Mouse (Mus musculus) urinary bladder, adult 2 months (tissue): ENCODE data around the gene Zfp982. TPM values are rescaled to one million over a fixed set of nuclear protein-coding genes. Genes with fewer than 3 reads are reported as not detected.
"Not testable (repeated sequence)": the region's sequence is repeated elsewhere in the genome, so short reads cannot be mapped to it uniquely, and the experiment has no call there.

Experiments used
- DNase-seq: peaks from one replicate; pipeline ENCODE4 v3.0.0; 2022; ENCODE audit warnings: low spot score
- polyA plus RNA-seq: library from polyadenylated mRNA; depleted of rRNA; stranded (reverse); fragments of >200 nt; gene quantifications from 2 replicates; pipeline ENCODE4 v1.2.3, GENCODE M21; 2012; rRNA removed

The Zfp982 gene
- 4.1 and 4.3 TPM in 2 replicates for polyA plus RNA-seq

GRCm38 (mm10) chr4:147492117-147492516, at the start of gene Zfp982:
Zfp982 (plus strand) TSS chr4:147492417.
- not testable (repeated sequence) for DNase-seq

GRCm38 (mm10) chr4:147442649-147443553, 49.3 kb upstream of the Zfp982 start:
- DNase-seq: not testable (repeated sequence)

GRCm38 (mm10) chr4:147443554-147443927, 48.7 kb upstream of the Zfp982 start:
- not testable (repeated sequence) for DNase-seq

- not testable (repeated sequence) for DNase-seq
Observed at GRCm38 (mm10) chr4:147445371-147445770, 46.8 kb upstream of the Zfp982 start.

GRCm38 (mm10) chr4:147448358-147448757, 43.9 kb upstream of the Zfp982 start:
- DNase-seq: no peak

GRCm38 (mm10) chr4:147449099-147449581, 43.1 kb upstream of the Zfp982 start:
- no peak for DNase-seq

GRCm38 (mm10) chr4:147449986-147450385, 42.2 kb upstream of the Zfp982 start:
- DNase-seq: not testable (repeated sequence)

- not testable (repeated sequence) for DNase-seq
Observed at GRCm38 (mm10) chr4:147467207-147467606, 25.0 kb upstream of the Zfp982 start.

- not testable (repeated sequence) for DNase-seq
Observed at GRCm38 (mm10) chr4:147498772-147499613, 6.8 kb downstream of the Zfp982 start.

- DNase-seq: no peak
Observed at GRCm38 (mm10) chr4:147509174-147509573, 17.0 kb downstream of the Zfp982 start.

- no peak for DNase-seq
Observed at GRCm38 (mm10) chr4:147518981-147519380, 26.8 kb downstream of the Zfp982 start.

GRCm38 (mm10) chr4:147520100-147520499, 27.9 kb downstream of the Zfp982 start:
- no peak for DNase-seq

- no peak for DNase-seq
Observed at GRCm38 (mm10) chr4:147525125-147525524, 32.9 kb downstream of the Zfp982 start.

- no peak for DNase-seq
Observed at GRCm38 (mm10) chr4:147530366-147530765, 38.1 kb downstream of the Zfp982 start.

GRCm38 (mm10) chr4:147535916-147536315, 43.7 kb downstream of the Zfp982 start:
- DNase-seq: not testable (repeated sequence)

GRCm38 (mm10) chr4:147537702-147538101, 45.5 kb downstream of the Zfp982 start:
- no peak for DNase-seq

- not testable (repeated sequence) for DNase-seq
Observed at GRCm38 (mm10) chr4:147539918-147540317, 47.7 kb downstream of the Zfp982 start, which contains the start of gene Gm16503. Gm16503 (plus strand) TSS chr4:147540218.

GRCm38 (mm10) chr4:147541105-147541504, 48.9 kb downstream of the Zfp982 start:
- DNase-seq: no peak

- DNase-seq: not testable (repeated sequence)
Observed at GRCm38 (mm10) chr4:147553071-147553470, 60.9 kb downstream of the Zfp982 start, which contains the start of gene Zfp985. Zfp985 (plus strand) TSS chr4:147553277.

- not testable (repeated sequence) for DNase-seq
Observed at GRCm38 (mm10) chr4:147554361-147554760, 62.1 kb downstream of the Zfp982 start.

- not testable (repeated sequence) for DNase-seq
Observed at GRCm38 (mm10) chr4:147556921-147557320, 64.7 kb downstream of the Zfp982 start.

GRCm38 (mm10) chr4:147558011-147558410, 65.8 kb downstream of the Zfp982 start:
- not testable (repeated sequence) for DNase-seq
